Mouse (Mus musculus): ENCODE results near the gene Inhba.

The Inhba gene

DNA sequence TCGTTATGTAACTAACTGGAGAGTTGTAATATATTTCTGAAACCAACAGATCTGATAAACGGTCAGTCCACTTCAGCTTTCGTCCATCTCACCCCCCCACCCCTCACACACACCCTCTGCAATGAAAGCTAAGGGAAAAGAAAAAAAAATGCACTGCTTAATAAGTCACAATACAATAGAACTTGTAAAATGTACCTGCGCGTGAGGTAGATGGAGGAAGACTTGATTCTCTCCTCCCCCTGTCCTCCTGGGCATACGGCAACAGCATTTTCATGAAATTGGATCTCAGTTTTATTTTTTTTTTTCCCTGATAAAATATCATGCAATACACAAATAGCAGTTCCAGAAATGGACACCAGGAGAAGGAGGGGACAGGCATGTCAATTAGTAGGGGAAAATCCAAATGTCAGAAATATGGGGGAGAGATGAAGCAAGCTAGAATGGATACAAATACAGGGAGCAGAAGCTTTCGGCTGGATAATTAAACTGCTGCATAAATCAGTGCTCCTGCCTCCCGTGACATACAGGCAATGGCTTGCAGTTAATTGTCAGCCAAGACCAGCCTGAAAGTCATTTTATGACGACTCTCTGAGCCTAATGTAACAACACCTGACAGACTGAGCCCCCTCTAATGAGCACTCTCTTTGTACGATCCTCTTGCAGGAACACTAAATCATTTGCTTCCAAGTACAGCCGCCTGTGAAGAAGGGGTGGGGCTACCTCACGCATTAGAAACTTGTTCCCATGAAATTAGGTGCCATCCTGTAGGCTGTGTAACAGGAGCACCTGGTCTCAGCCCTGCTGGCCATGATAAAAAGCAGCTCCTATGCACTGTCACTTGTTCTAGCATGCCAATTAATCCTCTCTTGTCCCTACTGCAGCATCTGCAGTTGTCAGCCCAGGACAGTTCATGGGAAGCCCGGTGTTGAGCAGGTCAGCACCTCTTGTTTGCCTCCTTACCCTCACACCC is 11.7 kb downstream of the Inhba start:
- no peak for DNase-seq

DNA sequence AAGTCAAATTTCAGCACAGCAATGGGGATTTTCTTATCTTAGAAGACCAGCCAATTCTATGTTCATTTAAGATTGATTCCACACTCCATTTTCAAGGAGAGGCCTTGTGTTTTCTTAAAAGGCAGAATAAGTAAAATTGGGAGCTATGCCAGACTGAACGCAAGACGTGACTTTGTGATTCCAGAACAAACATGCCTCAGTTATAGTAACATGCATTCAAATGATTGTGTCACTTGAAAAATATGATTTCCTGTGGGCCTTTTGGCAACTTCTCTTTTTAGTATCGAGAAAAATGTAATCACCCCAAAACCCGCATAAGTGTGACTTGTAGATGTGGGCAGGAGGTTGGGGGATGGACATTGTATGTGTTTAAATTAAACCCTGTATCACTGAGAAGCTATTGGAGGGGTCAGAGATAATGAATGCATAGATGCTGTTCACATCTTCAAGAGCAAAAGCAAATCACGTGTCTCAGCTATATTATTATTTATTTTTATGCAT is 19.0 kb downstream of the Inhba start:
- DNase-seq, result no peak

DNA sequence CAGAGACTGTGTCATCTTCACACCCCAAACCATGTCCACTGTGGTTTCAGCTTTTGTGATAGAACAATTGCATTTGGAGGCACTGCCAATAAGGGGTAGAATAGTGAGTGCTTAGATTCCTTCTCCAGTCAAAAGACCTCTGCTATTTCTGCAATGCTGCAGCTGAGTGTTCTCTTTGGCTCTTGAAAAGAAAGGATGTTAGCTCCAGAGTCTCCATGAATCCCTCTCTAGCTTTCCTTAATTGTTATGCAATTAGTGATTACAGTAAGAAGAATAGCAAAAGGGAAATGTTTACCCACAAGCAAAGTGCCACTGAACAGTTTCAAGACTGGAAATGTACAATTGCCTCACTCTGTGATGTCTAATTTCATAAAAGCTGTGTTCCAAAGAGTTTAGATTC is 20.8 kb downstream of the Inhba start:
- no peak for DNase-seq

DNA sequence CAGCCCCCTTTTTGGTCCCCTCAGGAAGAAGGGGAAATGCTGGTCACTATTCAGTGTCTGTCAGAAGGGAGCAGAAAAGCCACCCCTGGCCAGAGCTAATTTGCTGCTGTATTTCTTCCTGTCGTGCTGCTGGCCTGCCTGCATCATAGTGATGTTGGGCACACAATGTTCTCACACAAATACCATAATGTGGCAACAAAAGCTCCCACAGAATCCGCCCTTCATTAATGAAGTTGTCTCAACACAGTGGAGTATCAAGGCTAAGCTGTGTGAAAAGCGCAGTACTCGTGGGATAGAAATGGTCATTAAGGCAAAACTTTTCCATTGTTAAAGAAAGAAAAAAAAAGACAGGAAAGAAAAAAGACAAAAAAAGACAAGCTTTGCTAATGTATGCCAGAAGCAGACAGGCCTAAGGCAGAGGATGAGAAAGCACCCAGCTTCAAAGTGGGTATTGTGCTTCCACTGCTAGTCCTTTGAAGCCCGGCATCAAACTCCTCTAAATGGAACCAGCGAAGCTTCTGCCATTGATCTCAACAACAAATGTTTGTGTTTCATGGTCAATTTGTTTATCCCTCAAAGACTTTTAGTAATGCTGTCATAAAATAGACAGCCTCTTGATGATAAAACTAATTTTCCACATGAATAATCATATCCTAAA is 21.4 kb downstream of the Inhba start:
- no peak for DNase-seq

DNA sequence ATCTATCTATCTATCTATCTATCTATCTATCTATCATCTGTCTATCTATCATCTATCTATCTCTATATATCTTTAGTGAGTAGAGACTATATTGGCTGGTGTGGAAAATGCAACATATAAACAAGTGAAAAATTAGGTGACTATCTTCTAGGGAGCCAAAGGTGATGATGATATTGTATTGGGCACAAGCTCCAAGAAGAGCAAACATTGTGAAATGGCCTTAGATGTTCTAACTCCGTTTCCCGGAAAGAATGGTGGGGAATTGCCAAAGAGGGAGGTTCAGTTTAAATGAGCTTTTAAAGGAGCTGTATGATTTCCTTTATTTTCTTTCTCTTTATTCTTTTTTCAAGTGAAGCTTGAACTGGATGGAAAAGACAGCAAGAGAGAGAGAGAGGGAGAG is 57.4 kb downstream of the Inhba start:
- DNase-seq, result no peak

DNA sequence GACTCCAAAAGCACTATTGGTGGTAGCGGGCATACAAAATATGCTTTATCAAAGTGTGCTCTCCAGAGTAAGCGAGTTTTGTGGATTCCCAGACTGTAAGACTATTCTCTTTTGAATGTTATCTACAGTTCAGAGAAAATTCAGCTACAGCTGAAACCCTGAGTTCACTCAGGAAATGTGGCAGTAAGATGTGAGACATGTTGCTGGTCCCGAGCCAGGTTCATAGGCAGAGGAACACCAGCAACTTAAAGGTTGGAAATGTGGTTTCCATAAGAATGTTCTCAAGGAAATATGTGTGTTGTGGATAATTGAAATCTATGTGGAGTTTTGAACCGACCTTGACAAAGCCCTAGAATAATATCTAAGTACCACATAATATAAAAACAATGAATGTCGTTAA is 65.6 kb downstream of the Inhba start:
- no peak for DNase-seq

DNA sequence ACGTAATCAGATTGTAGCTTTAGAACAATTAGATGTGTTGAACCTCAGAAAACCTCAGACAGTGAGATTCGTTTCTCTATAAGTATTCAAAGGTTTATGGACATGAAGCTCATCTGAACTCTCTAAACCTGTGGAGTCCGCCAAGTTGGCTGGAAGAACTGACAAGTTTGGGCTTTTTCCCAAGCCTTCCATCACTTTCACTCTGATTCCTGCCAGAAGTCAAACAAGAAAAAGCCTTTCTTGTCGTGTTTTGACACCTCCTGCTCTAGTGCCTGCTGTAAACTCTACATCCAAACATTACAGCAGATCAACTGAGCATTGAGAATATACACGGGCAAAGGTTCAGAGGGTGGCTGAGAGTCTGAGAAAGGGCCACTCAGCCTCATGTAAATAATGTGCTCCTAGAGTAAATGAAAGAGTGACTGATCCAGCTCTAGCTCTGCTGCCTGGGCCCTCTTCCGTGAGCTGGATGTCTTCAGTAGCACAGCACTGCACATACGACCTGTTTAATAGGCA is 66.6 kb downstream of the Inhba start:
- DNase-seq, result no peak

DNA sequence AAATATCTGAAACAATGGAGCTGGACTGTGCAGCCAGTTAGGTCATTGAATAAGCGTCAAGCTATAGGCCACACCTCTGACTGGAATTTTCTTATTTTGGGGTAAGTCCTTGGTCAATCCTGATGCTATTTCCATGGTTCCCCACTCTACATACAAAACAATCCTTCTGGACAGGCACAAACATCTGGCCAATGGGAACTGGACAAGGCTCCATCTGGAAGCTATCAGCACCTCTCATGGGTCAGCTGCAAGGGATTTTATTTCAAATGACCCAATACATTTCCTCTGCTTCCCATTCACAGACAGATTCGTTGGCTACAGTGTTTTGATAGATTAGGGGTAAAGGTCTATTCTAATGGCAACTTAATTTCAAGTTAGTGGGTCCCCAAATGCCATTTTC is 68.6 kb downstream of the Inhba start:
- no peak for DNase-seq
